Comparison of ENCODE assay signal across 10 mouse cellular contexts in the genomic region with DNA sequence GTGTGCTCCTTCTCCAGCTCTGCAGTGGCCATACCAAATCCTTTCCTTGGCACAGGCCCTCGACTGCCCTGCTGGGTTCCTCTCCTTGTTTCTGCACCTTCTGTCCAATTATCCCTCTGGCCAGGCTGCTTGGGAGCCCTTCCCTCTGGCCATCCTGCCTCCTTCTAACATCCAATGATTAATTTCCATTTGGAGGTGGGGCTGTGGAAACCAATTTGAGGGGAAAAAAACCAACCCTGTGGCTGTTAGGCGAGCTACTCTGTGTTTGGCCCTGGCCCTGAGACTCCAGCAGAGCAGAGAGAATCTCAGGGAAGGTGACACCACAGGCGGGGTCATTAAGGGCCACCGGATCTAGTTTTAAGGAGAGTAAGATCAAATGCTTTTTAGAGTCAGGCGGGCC. TPM values are rescaled to one million over a fixed set of nuclear protein-coding genes. Genes with fewer than 3 reads are reported as not detected.
DNase-seq lines count a peak whose midpoint lies in the region; TF ChIP-seq lines count a peak whose summit lies in the region.
"Had no signal": no experiment of that assay in that cellular context is flagged by ENCODE, and none has a peak within 500 bp of the region (broad histone marks: within the 10 kb centered on the region; RNA-seq: fewer than 3 reads in every experiment).

No protein-coding gene starts in this region.

- H3K27me3 ChIP-seq in myocyte (ENCODE audit: control insufficient read depth, insufficient read depth, insufficient read length), result no peaks in the 10 kb centered on the region

- no peak overlapping the region for H3ac ChIP-seq in myocyte (ENCODE audit: control insufficient read depth, insufficient read length)

- TF ChIP-seq POLR2A in myocyte (IDR thresholded peaks at IDR 0.05; ENCODE audit: insufficient read length, low read depth), result no peak

- no peaks in the 10 kb centered on the region for H3K79me2 ChIP-seq in myocyte (ENCODE audit: control insufficient read depth, insufficient read depth)

- no peak overlapping the region for H3K4me3 ChIP-seq in myocyte
- H3K4me3 ChIP-seq: left cerebral cortex, adult 2 months; lung, embryonic 15.5 days had no signal

- DNase-seq in adrenal gland, adult (ENCODE audit: inconsistent age in 2 of 2, low spot score in 1 of 2), result peak; percentile 74 to 91
- no peak for DNase-seq in adrenal gland, postnatal 4 days (ENCODE audit: low spot score in 2 of 2)
- DNase-seq in left cerebral cortex, postnatal 4 days, result peak; percentile 88
- no peak for DNase-seq in left cerebral cortex, postnatal 14 days (ENCODE audit: low spot score in 2 of 2)
- DNase-seq in embryo, embryonic 10.5 days (ENCODE audit: low spot score), result peak; percentile 53
- DNase-seq in c-Kit-positive CD71-positive TER-119-positive erythroid progenitor cells, embryonic 14.5 days (ENCODE audit: low spot score), result no peak
- DNase-seq in kidney, adult 11 months, result no peak

- intact Hi-C loops in left cerebral cortex, postnatal 4 days (cut with DNase I), result no loop called here
- intact Hi-C loops in left cerebral cortex, postnatal 14 days (cut with DNase I), result no loop called here

- H3K4me2 ChIP-seq in myocyte (ENCODE audit: low read depth), result peak overlapping the region; percentile 80
- H3K4me2 ChIP-seq: lung, embryonic 15.5 days had no signal

- no peaks in the 10 kb centered on the region for H3K36me3 ChIP-seq in myocyte (ENCODE audit: control insufficient read depth, insufficient read depth)
- H3K36me3 ChIP-seq: lung, embryonic 15.5 days had no signal

TF ChIP-seq in myocyte, 11 proteins besides CTCF, POLR2A, EP300 and RAD21:
- TF ChIP-seq CEBPB (IDR thresholded peaks at IDR 0.05; ENCODE audit: insufficient read depth, poor library complexity, severe bottlenecking), result no peak
- TF ChIP-seq POLR2AphosphoS2 (IDR thresholded peaks at IDR 0.05; ENCODE audit: insufficient read length, low read depth), result no peak
- TF ChIP-seq MYOG (IDR thresholded peaks at IDR 0.05; ENCODE audit: control insufficient read depth in 1 of 3, insufficient read depth in 1 of 3, insufficient read length in 2 of 3, low read depth in 2 of 3), result no peak
- no peak for TF ChIP-seq TCF12 (IDR thresholded peaks at IDR 0.05; ENCODE audit: insufficient read depth, poor library complexity, severe bottlenecking)
- no peak for TF ChIP-seq SRF (IDR thresholded peaks at IDR 0.05; ENCODE audit: control insufficient read depth, insufficient read length, low read depth)
- no peak for TF ChIP-seq MYOD1 (IDR thresholded peaks at IDR 0.05; ENCODE audit: control insufficient read depth in 1 of 3, insufficient read length in 2 of 3, low read depth in 2 of 3)
- TF ChIP-seq MAX (IDR thresholded peaks at IDR 0.05; ENCODE audit: low read depth), result no peak
- no peak for TF ChIP-seq REST (IDR thresholded peaks at IDR 0.05; ENCODE audit: insufficient read depth, insufficient read length)
- no peak for TF ChIP-seq TCF3 (IDR thresholded peaks at IDR 0.05; ENCODE audit: insufficient read length, low read depth)
- TF ChIP-seq E2F4 (IDR thresholded peaks at IDR 0.05; ENCODE audit: insufficient read depth), result no peak
- no peak for TF ChIP-seq USF1 (IDR thresholded peaks at IDR 0.05; ENCODE audit: low read depth)

RNA-seq across cellular contexts. Expression of gene Spop, which starts 11.7 kb away (rescaled TPM):
- total RNA-seq in adrenal gland, postnatal 4 days (2021), result 100 to 1,000 TPM; 122 to 124 TPM
- total RNA-seq in left cerebral cortex, postnatal 4 days (2021), result 100 to 1,000 TPM; 103 to 126 TPM
- 100 to 1,000 TPM; 156 to 160 TPM for total RNA-seq in left cerebral cortex, postnatal 14 days (2021)
- polyA plus RNA-seq in myocyte (2012; fragmentation: generic; extraction: Trizol), result 54.8 TPM

RNA-seq across cellular contexts. Expression of gene Slc35b1, which starts 17.7 kb away (rescaled TPM):
- total RNA-seq in adrenal gland, postnatal 4 days (2021), result 10 to 100 TPM; 64.7 to 71.1 TPM
- total RNA-seq in left cerebral cortex, postnatal 4 days (2021), result 10 to 100 TPM; 85.9 to 87.2 TPM
- total RNA-seq in left cerebral cortex, postnatal 14 days (2021), result 10 to 100 TPM; 72.8 to 78.9 TPM
- polyA plus RNA-seq in myocyte (2012; fragmentation: generic; extraction: Trizol), result 66.7 TPM

Comparison
In these comparisons a context has a peak if more than half of its experiments do, and no peak if none do; other contexts are left out.
1. DNase-seq: peak in adrenal gland, adult (2 of 2), left cerebral cortex, postnatal 4 days (single experiment) and embryo, embryonic 10.5 days (single experiment); none in adrenal gland, postnatal 4 days (0 of 2), left cerebral cortex, postnatal 14 days (0 of 2), c-Kit-positive CD71-positive TER-119-positive erythroid progenitor cells, embryonic 14.5 days (single experiment) and kidney, adult 11 months (single experiment).